Mouse (Mus musculus): ENCODE measurements around the gene Ccdc47. TPM values are rescaled to one million over a fixed set of nuclear protein-coding genes. Genes with fewer than 3 reads are reported as not detected.

Ccdc47 gene
- polyA plus RNA-seq, 1 experiment from 2014 or later = 90.2 TPM

- Histone ChIP-seq H3K4me3 (no peak overlapping the region), H3K4me2 (replicated peaks) (no peak overlapping the region), H3K9me3 (no peaks in the 10 kb centered on the region), H3K9ac (no peak overlapping the region), H3K27ac (no peak overlapping the region), H3K27me3 (replicated peaks) (no peaks in the 10 kb centered on the region), H3K4me1 (no peaks in the 10 kb centered on the region), H3K36me3 (peaks cover 30% of the 10 kb centered on the region)
- ATAC-seq (ENCODE audit: low FRiP score, low read depth) = no peak
- WGBS = 83% methylated on average over 5 of the region's 5 CpGs
These were observed 41.8 kb downstream of the Ccdc47 start for GRCm38 (mm10) chr11:106174372-106174771.

GRCm38 (mm10) chr11:106173228-106173627 is 42.9 kb downstream of the Ccdc47 start:
- Histone ChIP-seq H3K27ac (no peak overlapping the region), H3K9me3 (no peaks in the 10 kb centered on the region), H3K36me3 (peaks cover 33% of the 10 kb centered on the region), H3K4me3 (no peak overlapping the region), H3K9ac (no peak overlapping the region), H3K4me2 (replicated peaks) (no peak overlapping the region), H3K27me3 (replicated peaks) (no peaks in the 10 kb centered on the region), H3K4me1 (no peaks in the 10 kb centered on the region)
- 89% methylated on average over 2 of the region's 2 CpGs for WGBS
- no peak for ATAC-seq (ENCODE audit: low FRiP score, low read depth)

- Histone ChIP-seq H3K27ac (no peak overlapping the region), H3K9ac (no peak overlapping the region), H3K36me3 (peaks cover 51% of the 10 kb centered on the region), H3K27me3 (replicated peaks) (no peaks in the 10 kb centered on the region), H3K9me3 (no peaks in the 10 kb centered on the region), H3K4me2 (replicated peaks) (no peak overlapping the region), H3K4me1 (no peaks in the 10 kb centered on the region), H3K4me3 (no peak overlapping the region)
- no peak for ATAC-seq (ENCODE audit: low FRiP score, low read depth)
- 82% methylated on average over 7 of the region's 7 CpGs for WGBS
These were observed 45.3 kb downstream of the Ccdc47 start for GRCm38 (mm10) chr11:106170807-106171206.

GRCm38 (mm10) chr11:106167435-106167834 is 48.7 kb downstream of the Ccdc47 start:
- no peak for ATAC-seq (ENCODE audit: low FRiP score, low read depth)
- 89% methylated on average over 5 of the region's 5 CpGs for WGBS
- peaks cover 65% of the 10 kb centered on the region for H3K36me3 ChIP-seq

GRCm38 (mm10) chr11:106164601-106165180 is 51.5 kb downstream of the Ccdc47 start:
- Histone ChIP-seq H3K4me3 (no peak overlapping the region), H3K9ac (no peak overlapping the region), H3K9me3 (no peaks in the 10 kb centered on the region), H3K27ac (no peak overlapping the region), H3K36me3 (peaks cover 48% of the 10 kb centered on the region), H3K4me1 (peaks cover 11% of the 10 kb centered on the region), H3K27me3 (replicated peaks) (no peaks in the 10 kb centered on the region), H3K4me2 (replicated peaks) (no peak overlapping the region)
- no peak for ATAC-seq (ENCODE audit: low FRiP score, low read depth)
- WGBS = 91% methylated on average over 16 of the region's 16 CpGs

More at GRCm38 (mm10) chr11:106167435-106167834, 48.7 kb downstream of the Ccdc47 start:
- Histone ChIP-seq H3K4me3 (no peak overlapping the region), H3K9ac (no peak overlapping the region), H3K4me2 (replicated peaks) (no peak overlapping the region), H3K9me3 (no peaks in the 10 kb centered on the region), H3K27me3 (replicated peaks) (no peaks in the 10 kb centered on the region), H3K27ac (no peak overlapping the region), H3K4me1 (no peaks in the 10 kb centered on the region)

GRCm38 (mm10) chr11:106163546-106163945 is 52.6 kb downstream of the Ccdc47 start:
- H3K4me1 ChIP-seq = peaks cover 19% of the 10 kb centered on the region
- H3K9ac ChIP-seq = no peak overlapping the region
- ATAC-seq (ENCODE audit: low FRiP score, low read depth) = no peak
- H3K36me3 ChIP-seq = peaks cover 46% of the 10 kb centered on the region
- no peak overlapping the region for H3K27ac ChIP-seq
- H3K9me3 ChIP-seq = no peaks in the 10 kb centered on the region
- H3K4me3 ChIP-seq = no peak overlapping the region
- H3K27me3 ChIP-seq (replicated peaks) = no peaks in the 10 kb centered on the region
- WGBS = 86% methylated on average over 4 of the region's 4 CpGs
- no peak overlapping the region for H3K4me2 ChIP-seq (replicated peaks)

GRCm38 (mm10) chr11:106162237-106162636 is 53.9 kb downstream of the Ccdc47 start:
- Histone ChIP-seq H3K4me1 (peaks cover 30% of the 10 kb centered on the region), H3K4me2 (replicated peaks) (no peak overlapping the region), H3K27ac (no peak overlapping the region), H3K27me3 (replicated peaks) (no peaks in the 10 kb centered on the region), H3K4me3 (no peak overlapping the region), H3K9ac (no peak overlapping the region), H3K36me3 (peaks cover 48% of the 10 kb centered on the region), H3K9me3 (no peaks in the 10 kb centered on the region)
- WGBS = 82% methylated on average over 2 of the region's 2 CpGs
- no peak for ATAC-seq (ENCODE audit: low FRiP score, low read depth)

GRCm38 (mm10) chr11:106160841-106161721 is 55.1 kb downstream of the Ccdc47 start, which contains the start of the genes Gm10840 and Limd2:
Gene Gm10840, plus strand, starts transcription at chr11:106160850.
Gene Limd2, minus strand, starts transcription at chr11:106160860.
- H3K27ac ChIP-seq = peak within 1 kb of the TSS; percentile 98
- no peaks in the 10 kb centered on the region for H3K27me3 ChIP-seq (replicated peaks)
- peaks cover 33% of the 10 kb centered on the region for H3K4me1 ChIP-seq
- H3K9ac ChIP-seq = peak within 1 kb of the TSS; percentile 97
- WGBS = 28% methylated on average over 22 of the region's 22 CpGs
- peak; percentile 23; the same call in 1 of the 2 replicates for ATAC-seq (ENCODE audit: low FRiP score, low read depth)
- H3K4me2 ChIP-seq (replicated peaks) = peak within 1 kb of the TSS; percentile 91
- peak within 1 kb of the TSS; percentile 84 for H3K4me3 ChIP-seq
- peaks cover 51% of the 10 kb centered on the region for H3K36me3 ChIP-seq
- no peaks in the 10 kb centered on the region for H3K9me3 ChIP-seq

GRCm38 (mm10) chr11:106159921-106160840 is 56.0 kb downstream of the Ccdc47 start:
- no peaks in the 10 kb centered on the region for H3K27me3 ChIP-seq (replicated peaks)
- H3K27ac ChIP-seq = peak overlapping the region; percentile 98
- peak; percentile 59 for ATAC-seq (ENCODE audit: low FRiP score, low read depth)
- no peaks in the 10 kb centered on the region for H3K9me3 ChIP-seq
- under 1% methylated on average over 102 of the region's 106 CpGs for WGBS
- peaks cover 53% of the 10 kb centered on the region for H3K36me3 ChIP-seq
- peak overlapping the region; percentile 91 for H3K4me2 ChIP-seq (replicated peaks)
- peak overlapping the region; percentile 97 for H3K9ac ChIP-seq
- peaks cover 33% of the 10 kb centered on the region for H3K4me1 ChIP-seq
- H3K4me3 ChIP-seq = peak overlapping the region; percentile 84

GRCm38 (mm10) chr11:106159216-106159920 is 56.8 kb downstream of the Ccdc47 start:
- Histone ChIP-seq H3K9me3 (no peaks in the 10 kb centered on the region), H3K27ac (peak overlapping the region; percentile 98), H3K27me3 (replicated peaks) (no peaks in the 10 kb centered on the region), H3K36me3 (peaks cover 54% of the 10 kb centered on the region), H3K4me3 (peak overlapping the region; percentile 84), H3K4me1 (peaks cover 33% of the 10 kb centered on the region), H3K9ac (peak overlapping the region; percentile 97), H3K4me2 (replicated peaks) (peak overlapping the region; percentile 91)
- peak; percentile 56 for ATAC-seq (ENCODE audit: low FRiP score, low read depth)
- WGBS = 1% methylated on average over 25 of the region's 25 CpGs

- peak; percentile 3; the same call in 1 of the 2 replicates for ATAC-seq (ENCODE audit: low FRiP score, low read depth)
- Histone ChIP-seq H3K9me3 (no peaks in the 10 kb centered on the region), H3K36me3 (peaks cover 54% of the 10 kb centered on the region), H3K27me3 (replicated peaks) (no peaks in the 10 kb centered on the region), H3K4me2 (replicated peaks) (peak overlapping the region; percentile 91), H3K4me1 (peaks cover 33% of the 10 kb centered on the region), H3K4me3 (peak overlapping the region; percentile 84), H3K9ac (peak overlapping the region; percentile 97), H3K27ac (0 out of 2 replicates have a peak overlapping the region, but pooled peaks have one; percentile 98)
- 44% methylated on average over 9 of the region's 9 CpGs for WGBS
These were observed 57.3 kb downstream of the Ccdc47 start for GRCm38 (mm10) chr11:106158930-106159215.

All from neural tube, embryonic 12.5 days (tissue).